Mouse (Mus musculus) spleen, adult 2 months (tissue): ENCODE data around the gene Inka1.

Experiments used
- CTCF ChIP-seq: fragments of 200-500 bp; IDR thresholded peaks from 2 replicates; pipeline ENCODE4 v1.5.1; 2011; ENCODE audit warnings: mild to moderate bottlenecking, inconsistent platforms; ENCODE audit not compliant: insufficient read depth, insufficient read length, insufficient replicate concordance; ENCODE audit errors: extremely low read depth
- POLR2A ChIP-seq: fragments of 200-500 bp; IDR thresholded peaks from 2 replicates; pipeline ENCODE4 v1.6.1; 2011; ENCODE audit warnings: low read depth, low read length, inconsistent platforms

GRCm38 (mm10) chr9:107983421-107983890 is 2.2 kb downstream of the Inka1 start:
- no peak for TF ChIP-seq POLR2A
- no peak for TF ChIP-seq CTCF
